Mouse (Mus musculus): ENCODE measurements around the gene Bfsp1.

The Bfsp1 gene

DNA sequence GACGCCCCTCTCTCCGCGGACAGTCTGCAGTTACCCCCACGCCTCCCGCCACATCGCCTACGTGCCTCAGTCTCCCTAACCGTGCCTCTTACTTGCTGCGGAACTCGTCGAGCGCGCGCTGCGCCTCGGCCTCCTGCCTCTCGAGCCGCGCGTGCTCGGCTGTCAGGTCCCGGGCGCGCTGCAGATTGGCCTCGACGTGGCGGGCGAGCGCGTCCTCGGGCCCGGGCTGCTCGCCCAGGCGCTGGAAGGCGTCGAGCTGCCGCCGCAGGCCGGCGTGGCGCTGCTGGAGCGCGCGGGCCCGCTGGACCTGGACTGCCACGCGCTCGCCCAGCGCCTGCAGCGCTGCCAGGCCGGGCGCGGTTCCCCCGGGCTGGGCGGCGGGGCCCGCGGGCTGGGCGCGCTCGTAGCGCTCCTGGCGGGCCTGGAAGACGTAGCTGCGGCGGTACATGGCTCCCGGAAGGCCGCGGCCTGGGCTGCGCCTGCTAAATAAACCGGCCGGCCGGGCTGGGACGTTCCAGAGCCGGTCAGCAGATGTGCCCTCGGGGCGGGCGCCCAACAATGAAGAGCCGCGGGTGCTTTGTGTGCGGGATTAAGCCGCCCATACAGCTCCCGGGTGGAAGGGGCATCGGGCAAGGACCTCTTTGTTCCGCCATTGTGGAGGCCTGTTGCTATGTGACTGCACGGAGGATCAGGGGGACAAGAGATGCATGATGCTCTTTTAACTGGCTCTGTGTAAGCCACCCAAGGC is at the start of gene Bfsp1:
TSS of gene Bfsp1 (minus strand) at position 690 of the 748 bp plus-strand sequence.
- DNase-seq: no peak

DNA sequence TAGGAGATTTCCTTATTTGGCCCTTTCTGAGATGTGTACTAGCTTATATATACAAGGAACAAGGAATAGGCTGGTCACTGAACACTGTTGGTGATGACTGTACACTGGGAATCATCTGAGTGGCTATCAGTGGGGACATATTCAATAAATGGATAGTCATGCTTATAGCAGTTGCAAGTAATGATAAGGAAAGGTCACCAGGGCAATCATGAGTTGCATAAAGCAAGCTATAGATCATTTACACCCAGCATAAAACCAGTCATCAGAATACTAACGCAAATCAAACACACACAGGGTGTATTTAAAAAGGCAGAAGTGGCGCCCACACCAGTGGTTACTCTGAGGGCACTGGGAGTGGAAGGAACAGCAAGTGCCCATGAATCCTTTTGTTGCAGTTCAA is 49.2 kb upstream of the Bfsp1 start:
- no peak for DNase-seq

DNA sequence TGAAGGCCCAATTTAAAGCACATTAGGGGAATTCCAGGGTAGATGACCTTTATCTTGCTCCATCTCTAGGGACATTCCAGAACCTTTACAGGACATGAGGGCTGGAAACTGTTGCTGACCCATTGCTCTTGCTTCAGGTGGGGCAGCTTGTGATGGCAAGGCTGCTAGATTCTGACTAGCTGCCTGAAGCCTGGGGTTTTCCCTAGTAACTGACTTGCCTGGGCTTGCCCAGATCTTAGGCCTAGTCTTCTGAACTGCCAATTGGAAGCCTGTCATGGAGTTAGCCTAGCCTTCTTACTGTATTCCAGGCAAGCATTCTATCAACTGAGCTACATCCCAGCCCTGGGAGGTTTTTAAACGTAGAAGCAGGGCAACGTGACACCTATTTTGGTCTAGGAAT is 46.3 kb upstream of the Bfsp1 start:
- no peak for DNase-seq

DNA sequence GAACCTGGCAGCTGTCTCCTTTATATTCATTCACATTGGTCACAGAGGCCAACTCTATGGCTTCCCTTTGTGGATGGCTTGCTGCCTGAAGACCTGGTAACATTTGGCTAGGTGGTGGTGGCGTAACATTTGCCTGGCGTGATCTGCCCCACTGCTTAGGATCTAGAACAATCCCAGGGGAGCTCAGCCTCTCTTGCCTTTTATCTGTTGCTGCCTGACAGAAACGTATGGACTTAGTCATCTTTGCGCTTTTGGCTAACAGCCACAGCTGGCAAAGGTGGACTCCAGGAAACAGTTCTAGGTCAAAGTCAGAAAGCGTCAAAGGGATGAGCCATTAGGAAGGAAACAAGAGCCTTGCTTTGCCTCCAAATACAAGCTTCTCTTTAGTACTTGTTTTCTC is 41.9 kb upstream of the Bfsp1 start:
- no peak for DNase-seq

DNA sequence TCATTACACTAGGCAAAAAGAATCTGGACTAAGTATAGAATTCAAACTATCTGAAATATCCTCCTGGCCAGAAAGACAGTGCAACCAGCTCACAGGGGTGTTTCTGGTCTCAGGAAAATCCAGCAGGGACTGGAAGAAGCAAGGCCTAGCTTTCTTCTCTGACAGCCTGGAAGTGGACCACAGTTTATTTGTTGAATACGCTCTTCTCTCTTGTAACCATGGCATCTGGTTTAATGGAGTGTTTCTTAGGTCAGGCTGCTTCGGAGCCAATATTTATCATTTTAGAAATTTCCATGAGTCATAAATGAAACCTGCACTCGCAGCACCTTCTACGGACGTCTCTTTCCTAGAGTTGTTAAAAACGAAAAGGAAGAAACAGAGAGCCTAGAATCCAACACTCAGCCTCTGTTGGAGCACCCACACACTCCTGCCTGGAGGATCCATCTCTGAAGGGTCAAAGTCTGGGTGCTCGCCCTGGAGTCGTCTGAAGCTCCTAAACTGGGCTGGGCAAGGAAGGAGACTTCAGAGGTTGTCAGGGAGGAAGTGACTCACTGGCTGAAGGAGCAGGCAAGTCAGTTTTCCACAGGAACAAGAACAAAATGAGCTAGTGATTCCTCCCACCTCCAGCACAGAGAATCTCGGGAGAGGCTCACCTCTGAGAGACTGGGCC is 40.5 kb upstream of the Bfsp1 start:
- no peak for DNase-seq

DNA sequence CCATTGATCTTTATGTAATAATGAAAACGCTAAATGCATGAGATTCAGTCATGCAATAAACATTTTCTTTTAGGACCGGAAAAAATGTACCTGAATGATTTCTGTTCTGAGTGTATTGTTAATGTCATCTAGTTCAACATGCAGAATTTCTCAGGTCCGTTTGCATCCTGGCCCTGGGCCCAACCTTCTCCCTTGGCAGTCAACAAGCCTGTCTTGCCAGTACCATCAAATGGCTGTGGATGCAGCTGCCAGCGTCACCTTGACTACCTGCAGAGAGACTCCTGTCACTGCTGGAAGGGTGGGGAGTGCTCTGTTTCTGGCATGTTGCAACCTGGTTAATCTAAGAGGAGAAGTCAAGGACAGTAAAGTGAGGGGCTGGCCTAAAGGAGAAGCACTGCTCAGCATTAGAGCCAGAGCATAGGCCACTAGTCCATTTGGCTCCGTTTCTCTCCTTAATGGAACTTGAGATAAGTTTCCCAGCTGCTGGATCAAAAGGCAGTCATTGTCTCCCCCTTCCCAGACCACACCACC is 37.9 kb upstream of the Bfsp1 start:
- no peak for DNase-seq

DNA sequence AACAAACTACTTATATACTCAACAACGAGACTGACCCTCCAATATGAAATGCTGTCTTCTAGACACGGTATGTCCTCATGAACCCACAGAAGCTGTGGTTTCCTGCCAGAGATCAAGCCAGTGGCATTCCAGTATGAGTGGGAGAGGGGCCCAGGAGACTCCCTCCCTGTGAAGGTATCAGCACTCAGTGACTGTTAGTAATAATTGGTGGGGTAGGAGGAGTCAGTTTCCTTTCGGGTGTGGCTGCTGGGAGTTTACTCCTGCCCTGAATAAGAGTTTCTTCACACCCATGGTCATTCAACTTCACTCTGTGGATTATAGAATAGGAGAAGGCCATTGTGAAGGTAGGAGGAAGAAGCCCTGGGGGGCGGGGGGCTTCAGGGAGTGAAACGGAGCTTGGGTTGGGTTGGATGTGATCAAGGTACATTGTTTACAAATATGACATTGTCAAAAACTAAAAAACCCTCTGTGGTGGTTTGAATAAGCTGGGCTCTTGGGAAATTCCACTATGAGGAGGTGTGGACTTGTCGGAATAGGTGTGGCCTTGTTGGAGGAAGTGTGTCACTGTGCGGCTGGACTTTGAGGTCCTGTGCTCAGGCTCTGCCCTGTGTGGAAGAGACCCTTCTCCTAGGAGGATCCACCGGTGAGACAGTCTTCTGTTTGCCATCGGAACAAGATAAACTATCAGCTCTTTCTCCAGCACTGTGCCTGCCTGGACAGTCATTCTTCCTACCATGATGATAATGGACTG is 36.7 kb upstream of the Bfsp1 start:
- DNase-seq: no peak

DNA sequence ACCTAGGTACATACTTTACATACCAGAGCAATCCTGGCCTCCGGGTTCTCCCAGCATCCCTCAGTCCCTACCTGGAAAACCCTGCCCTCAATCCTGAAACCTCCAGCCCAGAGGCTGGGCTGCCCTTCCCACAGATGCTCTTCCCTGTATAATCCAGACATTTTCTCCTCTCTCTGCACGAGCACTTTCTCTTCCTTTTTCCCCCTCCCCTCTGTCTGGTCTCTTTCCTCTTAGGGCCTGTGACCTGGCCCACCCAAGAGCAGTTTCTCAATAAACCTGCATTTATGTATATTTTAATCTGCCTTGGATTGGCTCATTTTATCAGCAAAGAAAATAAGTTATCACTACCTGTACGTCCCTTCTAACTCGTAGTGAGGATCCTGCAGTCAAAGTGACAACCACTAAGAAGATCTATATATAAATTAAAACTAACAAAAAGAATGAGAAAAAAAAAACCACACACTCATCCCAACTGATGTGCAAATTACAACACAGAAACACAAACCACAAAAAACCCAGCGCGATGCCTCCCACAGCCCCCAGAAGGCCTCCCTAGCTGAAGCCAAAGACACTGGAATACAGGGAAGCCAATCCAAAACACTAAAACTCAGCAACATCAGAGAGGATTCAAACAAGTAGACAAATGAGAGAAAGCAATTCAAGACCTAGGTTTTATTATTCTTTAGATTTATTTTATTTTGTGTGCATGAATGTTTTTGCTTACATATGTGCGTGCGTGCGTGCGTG is 28.5 kb upstream of the Bfsp1 start:
- DNase-seq: no peak

DNA sequence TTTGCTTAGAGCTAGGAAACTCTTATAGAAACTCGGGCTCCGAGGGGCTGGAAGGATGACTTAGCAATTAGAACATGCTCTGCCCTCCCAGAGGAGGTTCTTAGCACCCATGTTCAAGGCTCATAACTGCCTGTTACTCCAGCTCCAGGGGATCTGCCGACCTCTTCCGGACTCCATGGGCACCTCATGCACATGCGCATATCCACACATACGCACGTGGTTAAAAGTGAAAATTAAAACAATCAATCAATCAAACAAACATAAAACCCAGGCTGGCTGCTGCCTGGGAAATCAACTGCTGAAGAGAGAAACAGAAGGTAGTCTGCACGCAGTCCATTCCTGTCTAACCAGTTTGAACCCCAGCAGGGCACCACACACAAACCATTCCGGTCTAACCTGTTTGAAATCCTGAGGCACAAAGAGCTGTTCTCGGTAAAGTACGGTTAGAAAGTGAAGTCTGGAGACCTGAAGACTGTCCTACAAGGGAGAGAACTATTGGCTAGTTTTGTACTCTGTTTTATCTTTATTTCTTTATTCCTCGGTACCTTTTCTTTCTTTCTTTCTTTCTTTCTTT is 27.0 kb upstream of the Bfsp1 start:
- DNase-seq: no peak

DNA sequence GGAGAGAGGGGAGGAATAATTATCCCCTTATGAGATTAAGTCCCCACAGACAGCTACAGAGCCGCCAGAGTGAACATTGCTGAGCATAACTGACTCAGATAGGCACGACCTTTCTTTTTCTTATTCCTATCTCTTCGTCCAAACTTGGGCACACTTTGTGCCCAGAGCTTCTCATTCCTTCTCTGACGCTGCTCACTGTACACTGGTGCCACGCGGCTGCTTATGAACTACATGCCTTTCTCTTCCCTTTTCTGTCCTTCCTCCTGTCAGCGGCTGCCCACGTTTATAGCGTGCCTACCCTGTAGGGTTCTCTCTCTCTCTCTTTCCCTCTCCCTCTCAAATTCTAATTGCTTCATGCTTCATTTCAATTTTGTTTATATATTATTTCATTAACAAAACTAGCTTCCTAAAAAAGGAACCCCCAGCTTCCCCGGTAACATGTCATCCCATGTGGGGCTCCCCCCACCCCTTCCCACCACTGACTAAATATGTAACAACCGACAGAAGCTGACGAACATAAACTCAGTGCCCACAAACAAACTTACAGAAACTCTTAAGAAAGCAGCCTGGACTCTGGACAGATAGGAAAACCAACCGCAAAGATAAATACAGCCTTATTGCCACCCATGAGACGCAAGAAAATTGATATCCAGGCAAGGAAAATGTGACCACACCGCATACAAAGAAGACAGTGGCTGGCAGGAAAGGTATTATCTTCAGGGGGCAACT is 26.3 kb upstream of the Bfsp1 start:
- DNase-seq: no peak

DNA sequence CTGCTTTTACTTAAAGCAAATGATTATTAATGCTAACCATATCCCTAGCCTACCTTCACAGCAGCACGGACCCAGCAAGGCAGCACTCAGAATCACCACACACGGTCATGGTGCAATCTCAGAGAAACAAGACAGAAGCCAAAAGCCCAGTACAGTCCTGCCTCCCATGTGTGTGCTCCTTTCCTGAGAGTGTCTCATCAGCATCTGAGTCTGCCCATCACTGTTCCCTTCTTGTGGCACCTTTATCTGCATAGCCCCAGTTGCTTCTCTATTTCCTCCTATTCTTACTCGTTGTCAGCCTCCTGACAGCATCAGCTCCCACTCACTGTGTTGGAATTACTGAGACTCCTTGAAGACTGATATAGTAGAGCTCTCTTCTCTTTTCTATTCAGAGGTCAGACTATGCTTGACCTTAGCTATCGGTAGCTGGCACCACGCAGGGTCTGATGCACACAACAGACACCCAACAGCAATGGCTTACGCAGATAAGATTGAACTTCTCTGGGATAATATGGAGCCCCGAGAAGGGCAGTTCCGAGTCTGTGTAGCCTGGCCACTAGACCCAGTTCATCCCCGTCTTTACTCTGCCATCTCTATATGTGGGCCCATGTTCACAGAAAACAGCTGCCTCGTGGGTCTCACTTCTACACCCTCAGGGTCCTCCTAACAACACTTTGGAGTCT is 19.8 kb upstream of the Bfsp1 start:
- no peak for DNase-seq

DNA sequence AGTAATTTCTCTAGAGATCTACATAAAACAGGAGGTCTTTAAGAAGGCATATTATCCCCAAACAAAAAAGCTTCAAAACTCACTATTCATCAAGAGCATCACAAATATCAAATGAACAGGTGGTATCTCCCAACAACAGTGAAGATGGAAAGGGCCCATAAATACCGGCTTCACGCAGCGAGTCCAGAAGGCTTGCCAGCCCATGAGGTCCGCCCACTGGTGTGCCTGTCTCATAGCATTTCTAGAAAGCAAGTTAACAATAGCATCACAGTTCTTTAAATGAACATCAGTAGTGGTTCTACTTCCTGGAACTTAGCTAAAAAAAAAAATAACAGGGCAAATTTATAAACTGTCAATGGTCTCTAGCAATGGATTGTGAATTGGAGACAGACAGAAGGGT is 19.0 kb upstream of the Bfsp1 start:
- DNase-seq: no peak

DNA sequence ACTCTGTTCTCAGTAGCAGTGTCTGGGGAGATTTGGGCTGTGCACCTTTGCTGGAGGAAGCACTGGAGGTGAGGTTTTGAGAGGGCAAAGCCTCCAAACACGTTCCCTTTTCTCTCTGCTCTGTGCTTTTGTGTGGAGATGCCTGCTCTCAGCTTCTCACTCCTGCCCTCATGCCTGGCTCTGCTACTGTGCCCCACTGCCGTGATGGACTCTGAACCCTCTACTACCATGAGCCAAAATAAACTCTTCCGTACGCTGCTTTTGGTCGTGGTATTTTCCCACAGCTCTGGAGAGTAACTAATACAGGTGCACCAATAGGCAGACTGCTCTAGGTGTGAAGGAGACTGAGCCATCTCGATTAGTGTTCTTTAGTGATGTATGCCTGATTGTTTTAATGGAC is 16.3 kb upstream of the Bfsp1 start:
- no peak for DNase-seq

DNA sequence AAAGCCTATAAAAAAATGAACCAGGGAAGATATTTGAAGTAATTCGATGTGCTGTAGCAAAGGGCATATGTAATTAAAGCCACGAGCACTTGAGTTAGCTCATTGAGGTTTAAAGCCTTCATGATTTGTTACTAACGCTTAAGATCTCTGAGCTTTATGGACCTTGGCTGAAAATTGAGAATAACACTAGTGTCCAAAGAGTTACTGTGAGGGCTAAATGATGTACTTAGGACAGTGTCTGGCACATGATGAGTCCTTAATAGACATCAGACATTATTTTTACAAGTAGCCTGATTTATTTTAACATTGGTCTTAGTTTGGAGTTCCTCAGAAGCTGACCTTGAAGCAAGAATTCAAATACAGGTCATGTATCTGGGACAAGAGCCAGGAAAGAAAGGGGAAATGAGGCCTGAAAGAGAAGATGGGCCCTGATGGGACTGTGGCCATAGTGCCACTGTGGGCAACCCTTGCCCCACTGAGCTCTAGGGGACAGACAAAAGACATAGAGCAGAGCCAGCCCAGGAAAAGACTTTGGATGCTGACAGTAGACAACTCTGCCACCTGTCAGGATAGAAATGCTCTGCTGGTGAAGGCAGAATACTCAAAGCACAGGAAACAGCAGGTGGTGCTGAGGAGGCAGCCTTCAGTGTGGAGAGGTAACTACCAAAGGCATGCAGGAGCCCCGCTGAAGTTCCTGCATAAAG is 14.1 kb upstream of the Bfsp1 start:
- DNase-seq: no peak

DNA sequence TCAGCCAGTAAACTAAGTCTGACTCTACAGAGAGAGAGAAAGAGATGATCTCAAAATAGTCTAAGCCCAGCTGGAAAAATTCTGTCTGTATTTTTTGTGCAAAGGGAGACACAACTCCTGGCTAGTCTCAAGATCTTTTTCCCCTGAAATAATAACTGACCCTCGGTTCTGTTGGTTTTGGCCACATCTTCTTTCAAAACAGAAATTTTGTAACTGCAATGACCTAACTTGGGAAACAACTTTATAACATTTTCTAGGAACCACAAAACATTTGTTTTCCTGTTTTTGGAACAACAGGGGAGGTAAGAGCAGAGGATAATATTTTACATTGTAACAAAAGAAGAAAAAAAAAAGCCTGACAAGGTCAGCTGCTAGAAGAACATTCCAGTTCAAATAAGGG is 13.1 kb upstream of the Bfsp1 start:
- DNase-seq: no peak

DNA sequence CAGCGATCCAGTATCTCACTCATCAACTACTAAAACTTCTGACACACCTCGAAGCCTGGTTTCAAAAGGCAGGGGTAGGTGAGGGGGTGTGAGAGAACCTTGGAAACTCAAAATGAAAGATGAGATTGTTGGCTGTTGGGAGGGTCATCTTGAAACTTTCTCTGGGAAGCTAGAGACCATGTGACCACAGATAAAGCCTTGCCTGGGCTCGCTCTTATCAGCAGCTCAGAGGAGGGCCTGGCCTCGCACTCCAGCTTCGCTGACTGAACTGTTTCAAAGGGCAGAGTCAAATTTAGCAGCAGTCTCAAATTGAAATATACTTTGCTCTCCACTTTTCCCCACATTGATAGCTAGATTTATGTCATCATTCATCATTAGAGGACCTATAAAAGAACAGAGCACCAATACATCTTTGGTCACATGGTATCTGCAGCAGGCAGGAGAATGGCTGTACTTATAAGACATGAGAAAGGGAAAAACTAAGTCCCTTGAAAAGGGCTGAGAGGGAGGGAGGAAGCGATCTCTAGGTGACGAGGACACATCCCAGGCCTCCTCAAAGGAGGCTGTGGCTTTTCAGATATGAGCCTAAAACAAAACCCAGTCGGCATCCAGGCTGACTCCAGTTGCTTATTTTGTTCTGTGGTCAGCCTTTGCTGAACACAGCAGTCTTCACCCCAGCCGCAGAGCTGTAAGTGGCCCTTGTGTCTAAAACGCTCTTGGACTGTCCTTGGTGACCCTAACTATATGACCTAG is 8.1 kb upstream of the Bfsp1 start:
- DNase-seq: no peak

DNA sequence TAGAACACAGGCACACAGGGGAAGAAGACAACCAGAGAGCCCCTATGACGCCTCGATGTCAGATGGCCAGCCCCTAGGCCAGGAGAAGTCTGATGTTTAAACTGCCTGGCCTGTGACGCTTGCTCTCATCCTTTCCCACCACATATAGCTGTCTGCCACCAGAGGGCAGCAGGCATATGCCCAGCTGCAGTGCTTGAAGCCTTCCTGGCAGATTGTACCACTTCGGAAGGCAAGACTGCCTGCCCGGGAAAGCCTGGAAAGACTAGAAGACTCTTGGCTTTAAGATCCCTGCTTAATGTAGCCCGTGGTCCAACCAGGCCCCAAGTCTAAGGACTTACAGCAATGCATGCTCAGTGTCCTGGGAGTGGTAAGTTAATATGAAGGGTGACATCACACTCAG is 4.4 kb upstream of the Bfsp1 start:
- peak; percentile 48 to 49 for DNase-seq

DNA sequence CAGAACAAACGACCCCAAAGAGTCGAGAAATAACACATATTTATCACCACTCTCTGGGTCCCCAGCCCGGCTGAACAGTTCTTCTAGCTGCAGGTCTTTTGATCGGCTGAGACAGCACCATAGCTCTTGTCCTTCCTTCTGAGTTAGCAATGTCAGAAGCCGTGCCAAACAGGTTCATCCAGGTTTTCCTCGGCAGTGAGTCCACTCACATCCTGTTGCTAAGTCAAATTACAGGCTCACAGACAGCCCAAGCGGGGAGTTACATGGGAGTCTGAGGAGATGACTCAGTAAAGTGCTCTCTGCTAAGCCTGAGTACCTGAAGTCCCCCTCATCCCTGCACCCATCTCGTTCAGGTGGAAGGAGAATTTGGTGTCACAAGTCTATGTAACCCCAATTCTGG is 1.6 kb upstream of the Bfsp1 start:
- no peak for DNase-seq

DNA sequence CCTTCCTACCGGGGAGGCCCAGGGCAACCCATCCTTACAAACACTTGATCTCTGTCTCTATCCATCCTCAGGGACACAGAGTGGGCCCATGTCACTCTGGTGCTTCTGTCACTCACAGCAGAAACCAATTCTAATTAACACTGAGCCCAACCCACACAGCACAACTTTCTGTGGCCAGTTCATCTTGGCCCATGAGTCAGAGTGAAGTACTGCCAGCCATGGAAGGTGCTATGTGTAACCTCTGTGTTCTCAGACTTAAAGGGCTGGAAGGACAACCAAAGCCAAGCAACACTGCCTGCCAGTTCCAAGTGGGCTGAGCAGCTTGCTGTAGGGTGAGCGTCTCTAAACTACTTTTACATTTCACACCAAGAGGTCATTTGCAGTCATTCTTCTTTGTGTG is 3.8 kb downstream of the Bfsp1 start:
- no peak for DNase-seq

DNA sequence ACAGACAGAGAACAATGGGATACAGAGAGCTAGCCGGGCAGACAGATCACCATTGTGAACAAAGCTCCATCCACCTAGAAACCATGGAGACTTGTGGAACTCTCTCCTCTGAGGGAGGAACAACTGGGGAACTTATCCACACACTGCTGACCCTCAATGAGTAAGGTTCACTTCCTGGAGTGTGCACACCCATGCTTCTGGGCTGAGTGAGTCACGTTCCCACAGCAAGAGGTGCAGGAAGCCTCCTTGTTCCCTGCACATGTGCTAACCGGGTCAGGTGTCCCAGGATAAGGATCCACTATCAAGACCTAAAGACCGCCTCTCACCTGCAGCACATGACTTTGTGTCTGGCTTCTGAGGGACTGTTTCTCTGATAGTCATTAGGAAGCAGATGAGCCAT is 9.5 kb downstream of the Bfsp1 start:
- no peak for DNase-seq

Measured in thymus, postnatal 36 days (tissue).